Mouse (Mus musculus) heart, embryonic 14.5 days (tissue): ENCODE results near the gene Pik3r2. TPM values are rescaled to one million over a fixed set of nuclear protein-coding genes. Genes with fewer than 3 reads are reported as not detected.
A peak's percentile ranks its signal among the peaks of the same experiment; 100 is the strongest.

ENCODE experiments used
- ATAC-seq: fragments of 200-750 bp; cut with Nextera tagmentation; 2 replicates; pipeline ENCODE4 v1.8.0; 2017; ENCODE audit warnings: low read depth, moderate TSS enrichment; ENCODE audit not compliant: insufficient number of reproducible peaks, insufficient read depth, low FRiP score
- H3K27ac ChIP-seq, 2 experiments: fragments of 200-500 bp in 1 of 2; fragments of 300-500 bp in 1 of 2; sonication (generic) in 1 of 2; replicated peaks in 1 of 2; 2 replicates each; pipeline ENCODE4 v1.5.1; 2012 to 2014; ENCODE audit warnings: low read depth in 2 of 2, low read length in 2 of 2, control low read depth in 1 of 2, mild to moderate bottlenecking in 1 of 2, mixed read lengths in 1 of 2; ENCODE audit not compliant: control insufficient read depth in 1 of 2, insufficient read depth in 1 of 2
- H3K27me3 ChIP-seq: fragments of 300-500 bp; sonication (generic); 2 replicates; pipeline ENCODE4 v1.6.1; 2014; ENCODE audit warnings: mild to moderate bottlenecking, low read length, control low read depth; ENCODE audit not compliant: control insufficient read depth, insufficient read depth
- H3K36me3 ChIP-seq: fragments of 300-500 bp; sonication (generic); 2 replicates; pipeline ENCODE4 v1.6.1; 2014; ENCODE audit warnings: mild to moderate bottlenecking, control low read depth, low read length, mixed read lengths; ENCODE audit not compliant: control insufficient read depth, insufficient read depth
- H3K4me1 ChIP-seq, 2 experiments: fragments of 200-500 bp in 1 of 2; fragments of 300-500 bp in 1 of 2; sonication (generic) in 1 of 2; 2 replicates each; pipeline ENCODE4 v1.6.1; 2012 to 2014; ENCODE audit warnings: low read length in 2 of 2, control low read depth in 1 of 2, mixed read lengths in 1 of 2; ENCODE audit not compliant: control insufficient read depth in 2 of 2, insufficient read depth in 2 of 2
- H3K4me2 ChIP-seq: fragments of 300-500 bp; sonication (generic); 2 replicates; pipeline ENCODE4 v1.6.1; 2014; ENCODE audit warnings: mild to moderate bottlenecking, low read length
- H3K4me3 ChIP-seq, 2 experiments: fragments of 200-500 bp in 1 of 2; fragments of 300-500 bp in 1 of 2; sonication (generic) in 1 of 2; 2 replicates each; pipeline ENCODE4 v1.5.1; 2012 to 2014; ENCODE audit warnings: low read length in 2 of 2, mild to moderate bottlenecking in 2 of 2, control low read depth in 1 of 2, low read depth in 1 of 2, moderate library complexity in 1 of 2; ENCODE audit not compliant: control insufficient read depth in 1 of 2, insufficient read depth in 1 of 2
- H3K9ac ChIP-seq: fragments of 300-500 bp; sonication (generic); 2 replicates; pipeline ENCODE4 v1.6.1; 2014; ENCODE audit warnings: mild to moderate bottlenecking, low read length
- H3K9me3 ChIP-seq: fragments of 300-500 bp; sonication (generic); 2 replicates; pipeline ENCODE4 v1.6.1; 2016; ENCODE audit warnings: low read length, control low read depth; ENCODE audit not compliant: control insufficient read depth
- WGBS: fragments of 180-500 bp; shearing (Covaris S2); extraction: QIAGEN DNeasy Blood & Tissue Kit; methylation state at CpG from one replicate; pipeline ENCODE4 v1.1.7; 2014; 5-methylcytosine and 5-hydroxymethylcytosine counted together
- polyA plus RNA-seq: library from polyadenylated mRNA; unstranded; fragments of >200 nt; fragmentation: Nextera tagmentation; extraction: Ambion mirVana; gene quantifications from 2 replicates; pipeline ENCODE4 v1.2.1, GENCODE M21; 2014

The Pik3r2 gene
- polyA plus RNA-seq, 1 experiment from 2014 or later, result 26.7 TPM

- WGBS, result 69% methylated on average over 19 of the region's 19 CpGs
- no peak for ATAC-seq
- no peak overlapping the region for H3K4me2 ChIP-seq
- no peak overlapping the region for H3K4me3 ChIP-seq
- H3K9me3 ChIP-seq, result no peaks in the 10 kb centered on the region
- H3K27me3 ChIP-seq, result peaks cover 64% of the 10 kb centered on the region
- H3K4me1 ChIP-seq, result peaks cover 14 to 19% of the 10 kb centered on the region in 2 experiments
- no peak overlapping the region for H3K27ac ChIP-seq
- H3K36me3 ChIP-seq, result no peaks in the 10 kb centered on the region
- no peak overlapping the region for H3K9ac ChIP-seq
Measured at GRCm38 (mm10) chr8:70749097-70749674, 27.3 kb downstream of the Pik3r2 start.

DNA sequence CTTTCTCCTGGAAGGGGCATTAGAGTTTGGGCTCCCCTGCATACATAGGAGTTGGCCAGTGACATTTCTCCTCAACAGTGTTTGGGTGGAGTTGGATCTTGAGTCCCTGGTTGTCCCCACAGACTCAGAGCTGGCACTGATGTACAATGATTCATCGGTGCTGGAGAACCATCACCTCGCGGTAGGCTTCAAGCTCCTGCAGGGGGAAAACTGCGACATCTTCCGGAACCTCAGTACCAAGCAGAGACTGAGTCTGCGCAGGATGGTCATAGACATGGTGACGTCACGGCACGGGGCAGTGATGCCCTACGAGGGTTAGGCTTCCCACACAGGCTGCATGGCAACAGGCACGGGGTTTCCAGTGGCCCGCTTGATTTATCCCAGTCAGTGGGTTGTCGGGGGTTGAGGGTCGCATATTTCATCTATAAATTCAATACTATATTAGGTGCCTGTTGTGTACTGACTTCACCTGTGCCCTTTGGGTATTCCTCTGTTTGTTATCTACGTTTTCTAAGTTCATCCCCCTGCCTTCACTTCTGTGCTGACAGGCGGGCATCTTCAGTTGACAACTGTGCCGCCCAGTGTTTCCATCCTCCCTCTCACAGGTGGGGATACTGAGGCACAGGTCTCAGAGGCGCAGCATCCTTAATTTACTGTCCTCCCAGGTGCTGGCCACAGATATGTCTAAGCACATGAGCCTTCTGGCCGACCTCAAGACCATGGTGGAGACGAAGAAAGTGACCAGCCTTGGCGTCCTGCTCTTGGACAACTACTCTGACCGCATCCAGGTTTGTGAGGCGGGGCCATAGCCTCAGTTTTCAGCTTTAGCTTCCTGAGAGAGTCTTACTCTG, 28.0 kb downstream of the Pik3r2 start:
- no peak overlapping the region for H3K27ac ChIP-seq
- peaks cover 10 to 17% of the 10 kb centered on the region in 2 experiments for H3K4me1 ChIP-seq

GRCm38 (mm10) chr8:70747211-70747890, 29.2 kb downstream of the Pik3r2 start:
- no peak overlapping the region for H3K9ac ChIP-seq
- H3K36me3 ChIP-seq, result no peaks in the 10 kb centered on the region
- peaks cover 82% of the 10 kb centered on the region for H3K27me3 ChIP-seq
- H3K4me3 ChIP-seq, result no peak overlapping the region
- H3K4me2 ChIP-seq, result no peak overlapping the region
- H3K9me3 ChIP-seq, result no peaks in the 10 kb centered on the region
- peaks cover 6 to 18% of the 10 kb centered on the region in 2 experiments; a peak in 3 of 4 replicates for H3K4me1 ChIP-seq
- ATAC-seq, result no peak
- WGBS, result 78% methylated on average over 18 of the region's 18 CpGs
- H3K27ac ChIP-seq, result no peak overlapping the region

More for the DNA sequence above, 28.0 kb downstream of the Pik3r2 start:
- H3K4me2 ChIP-seq, result no peak overlapping the region
- H3K4me3 ChIP-seq, result no peak overlapping the region
- peaks cover 71% of the 10 kb centered on the region for H3K27me3 ChIP-seq
- H3K9me3 ChIP-seq, result no peaks in the 10 kb centered on the region
- WGBS, result 78% methylated on average over 23 of the region's 23 CpGs
- H3K9ac ChIP-seq, result no peak overlapping the region
- no peaks in the 10 kb centered on the region for H3K36me3 ChIP-seq
- ATAC-seq, result no peak

DNA sequence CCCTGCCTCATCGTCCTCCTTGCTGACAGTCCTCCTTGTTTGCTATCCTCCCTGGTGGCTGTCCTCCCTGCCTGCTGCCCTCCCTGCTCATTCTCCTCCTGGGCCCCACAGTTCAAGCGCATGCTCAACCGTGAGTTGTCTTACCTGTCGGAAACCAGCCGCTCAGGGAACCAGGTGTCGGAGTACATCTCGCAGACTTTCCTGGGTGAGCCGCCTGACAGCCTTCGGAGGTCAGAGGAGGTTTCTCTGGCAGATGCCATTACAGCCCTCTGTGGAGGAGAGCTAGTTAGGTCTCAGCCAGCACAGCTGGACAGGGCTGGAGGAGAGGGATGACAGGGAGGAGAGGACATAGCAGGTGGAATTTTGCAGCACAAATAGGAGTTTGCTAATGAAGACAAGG, 29.8 kb downstream of the Pik3r2 start:
- H3K4me1 ChIP-seq, result peaks cover 12 to 25% of the 10 kb centered on the region in 2 experiments; a peak in 3 of 4 replicates
- no peak overlapping the region for H3K4me3 ChIP-seq
- no peaks in the 10 kb centered on the region for H3K36me3 ChIP-seq
- peaks cover 86% of the 10 kb centered on the region for H3K27me3 ChIP-seq
- 54% methylated on average over 9 of the region's 9 CpGs for WGBS
- no peak overlapping the region for H3K4me2 ChIP-seq
- no peak overlapping the region for H3K9ac ChIP-seq
- H3K9me3 ChIP-seq, result no peaks in the 10 kb centered on the region
- no peak for ATAC-seq
- H3K27ac ChIP-seq, result no peak overlapping the region

- Histone ChIP-seq H3K27ac (no peak overlapping the region), H3K4me2 (no peak overlapping the region), H3K4me3 (no peak overlapping the region), H3K9ac (no peak overlapping the region), H3K27me3 (peaks cover 86% of the 10 kb centered on the region), H3K9me3 (no peaks in the 10 kb centered on the region), H3K36me3 (no peaks in the 10 kb centered on the region), H3K4me1 (peaks cover 14 to 31% of the 10 kb centered on the region in 2 experiments; a peak in 3 of 4 replicates)
- WGBS, result 61% methylated on average over 19 of the region's 19 CpGs
- no peak for ATAC-seq
Measured at GRCm38 (mm10) chr8:70745691-70746220, 30.8 kb downstream of the Pik3r2 start.

GRCm38 (mm10) chr8:70744806-70745205, 31.7 kb downstream of the Pik3r2 start:
- 49% methylated on average over 11 of the region's 11 CpGs for WGBS
- Histone ChIP-seq H3K9ac (no peak overlapping the region), H3K9me3 (no peaks in the 10 kb centered on the region), H3K4me2 (no peak overlapping the region), H3K27ac (no peak overlapping the region), H3K27me3 (peaks cover 81% of the 10 kb centered on the region), H3K4me1 (peaks cover 14 to 31% of the 10 kb centered on the region in 2 experiments; a peak in 3 of 4 replicates), H3K36me3 (no peaks in the 10 kb centered on the region), H3K4me3 (peak overlapping the region in 1 of 2 experiments; percentile 23; a peak in 1 of 4 replicates)
- ATAC-seq, result no peak
